Mouse (Mus musculus): Measurements from ENCODE around the gene Adam10. TPM values are rescaled to one million over a fixed set of nuclear protein-coding genes. Genes with fewer than 3 reads are reported as not detected.

The Adam10 gene
- total and polyA plus RNA-seq, 2 experiments from 2014 or later, result 17.2 to 39.6 TPM

- WGBS, result 94% methylated on average over 2 of the region's 2 CpGs
- Histone ChIP-seq H3K4me3 (ENCODE audit: low read depth, low read length) (no peak overlapping the region), H3K27ac (ENCODE audit: low read depth, low read length) (no peak overlapping the region), H3K4me2 (ENCODE audit: low read depth, low read length, poor library complexity, severe bottlenecking) (no peak overlapping the region), H3K4me1 (ENCODE audit: insufficient read depth, low read length) (no peaks in the 10 kb centered on the region), H3K36me3 (ENCODE audit: insufficient read depth, low read length) (peaks cover 2% of the 10 kb centered on the region; the same call in 1 of the 2 replicates), H3K9me3 (ENCODE audit: low read length) (no peaks in the 10 kb centered on the region), H3K27me3 (ENCODE audit: insufficient read depth, low read length) (no peaks in the 10 kb centered on the region), H3K9ac (replicated peaks; ENCODE audit: low read length, poor library complexity, severe bottlenecking) (no peak overlapping the region)
- DNase-seq (ENCODE audit: low spot score) (no peak), ATAC-seq (ENCODE audit: low FRiP score) (no peak)
- TF ChIP-seq CTCF (IDR thresholded peaks at IDR 0.05), result no peak
Measured at GRCm38 (mm10) chr9:70775517-70775916, 96.7 kb downstream of the Adam10 start.

- Histone ChIP-seq H3K27me3 (ENCODE audit: insufficient read depth, low read length) (no peaks in the 10 kb centered on the region), H3K9me3 (ENCODE audit: low read length) (no peaks in the 10 kb centered on the region), H3K9ac (replicated peaks; ENCODE audit: low read length, poor library complexity, severe bottlenecking) (no peak overlapping the region), H3K4me1 (ENCODE audit: insufficient read depth, low read length) (no peaks in the 10 kb centered on the region), H3K4me3 (ENCODE audit: low read depth, low read length) (no peak overlapping the region), H3K4me2 (ENCODE audit: low read depth, low read length, poor library complexity, severe bottlenecking) (no peak overlapping the region), H3K36me3 (ENCODE audit: insufficient read depth, low read length) (0 out of 2 replicates have a peak, but pooled peaks cover 2% of the 10 kb centered on the region), H3K27ac (ENCODE audit: low read depth, low read length) (no peak overlapping the region)
- DNase-seq (ENCODE audit: low spot score) (peak; percentile 24), ATAC-seq (ENCODE audit: low FRiP score) (no peak)
- 77% methylated on average over 3 of the region's 3 CpGs for WGBS
- no peak for TF ChIP-seq CTCF (IDR thresholded peaks at IDR 0.05)
Measured at GRCm38 (mm10) chr9:70782191-70782590, 103.4 kb downstream of the Adam10 start.

- no peak overlapping the region for H3K4me3 ChIP-seq (ENCODE audit: low read depth, low read length)
- no peaks in the 10 kb centered on the region for H3K27me3 ChIP-seq (ENCODE audit: insufficient read depth, low read length)
- H3K4me2 ChIP-seq (ENCODE audit: low read depth, low read length, poor library complexity, severe bottlenecking), result no peak overlapping the region
- no peak for TF ChIP-seq CTCF (IDR thresholded peaks at IDR 0.05)
- no peak overlapping the region for H3K9ac ChIP-seq (replicated peaks; ENCODE audit: low read length, poor library complexity, severe bottlenecking)
- 79% methylated on average over 7 of the region's 7 CpGs for WGBS
- no peak overlapping the region for H3K27ac ChIP-seq (ENCODE audit: low read depth, low read length)
- ATAC-seq (ENCODE audit: low FRiP score) (no peak), DNase-seq (ENCODE audit: low spot score) (no peak)
- no peaks in the 10 kb centered on the region for H3K4me1 ChIP-seq (ENCODE audit: insufficient read depth, low read length)
- no peaks in the 10 kb centered on the region for H3K36me3 ChIP-seq (ENCODE audit: insufficient read depth, low read length)
- no peaks in the 10 kb centered on the region for H3K9me3 ChIP-seq (ENCODE audit: low read length)
Measured at GRCm38 (mm10) chr9:70788705-70789104, 109.9 kb downstream of the Adam10 start.

GRCm38 (mm10) chr9:70790621-70791020 is 111.8 kb downstream of the Adam10 start:
- H3K9ac ChIP-seq (replicated peaks; ENCODE audit: low read length, poor library complexity, severe bottlenecking), result no peak overlapping the region
- DNase-seq (ENCODE audit: low spot score) (no peak), ATAC-seq (ENCODE audit: low FRiP score) (no peak)
- TF ChIP-seq CTCF (IDR thresholded peaks at IDR 0.05), result no peak
- no peaks in the 10 kb centered on the region for H3K4me1 ChIP-seq (ENCODE audit: insufficient read depth, low read length)
- WGBS, result 85% methylated on average over 4 of the region's 4 CpGs
- H3K36me3 ChIP-seq (ENCODE audit: insufficient read depth, low read length), result no peaks in the 10 kb centered on the region
- H3K27me3 ChIP-seq (ENCODE audit: insufficient read depth, low read length), result no peaks in the 10 kb centered on the region
- no peaks in the 10 kb centered on the region for H3K9me3 ChIP-seq (ENCODE audit: low read length)
- no peak overlapping the region for H3K4me3 ChIP-seq (ENCODE audit: low read depth, low read length)
- H3K27ac ChIP-seq (ENCODE audit: low read depth, low read length), result no peak overlapping the region
- H3K4me2 ChIP-seq (ENCODE audit: low read depth, low read length, poor library complexity, severe bottlenecking), result no peak overlapping the region

- Histone ChIP-seq H3K4me3 (ENCODE audit: low read depth, low read length) (no peak overlapping the region), H3K9me3 (ENCODE audit: low read length) (no peaks in the 10 kb centered on the region), H3K9ac (replicated peaks; ENCODE audit: low read length, poor library complexity, severe bottlenecking) (no peak overlapping the region), H3K36me3 (ENCODE audit: insufficient read depth, low read length) (no peaks in the 10 kb centered on the region), H3K4me2 (ENCODE audit: low read depth, low read length, poor library complexity, severe bottlenecking) (no peak overlapping the region), H3K4me1 (ENCODE audit: insufficient read depth, low read length) (no peaks in the 10 kb centered on the region), H3K27ac (ENCODE audit: low read depth, low read length) (no peak overlapping the region), H3K27me3 (ENCODE audit: insufficient read depth, low read length) (no peaks in the 10 kb centered on the region)
- ATAC-seq (ENCODE audit: low FRiP score) (no peak), DNase-seq (ENCODE audit: low spot score) (peak; percentile 18)
- WGBS, result 74% methylated on average over 15 of the region's 15 CpGs
- no peak for TF ChIP-seq CTCF (IDR thresholded peaks at IDR 0.05)
Measured at GRCm38 (mm10) chr9:70794643-70795438, 116.0 kb downstream of the Adam10 start.

- Histone ChIP-seq H3K27me3 (ENCODE audit: insufficient read depth, low read length) (no peaks in the 10 kb centered on the region), H3K4me2 (ENCODE audit: low read depth, low read length, poor library complexity, severe bottlenecking) (no peak overlapping the region), H3K4me1 (ENCODE audit: insufficient read depth, low read length) (0 out of 2 replicates have a peak, but pooled peaks cover 2% of the 10 kb centered on the region), H3K27ac (ENCODE audit: low read depth, low read length) (no peak overlapping the region), H3K9me3 (ENCODE audit: low read length) (no peaks in the 10 kb centered on the region), H3K36me3 (ENCODE audit: insufficient read depth, low read length) (no peaks in the 10 kb centered on the region), H3K4me3 (ENCODE audit: low read depth, low read length) (no peak overlapping the region), H3K9ac (replicated peaks; ENCODE audit: low read length, poor library complexity, severe bottlenecking) (no peak overlapping the region)
- ATAC-seq (ENCODE audit: low FRiP score), result no peak
- DNase-seq (ENCODE audit: low spot score), result no peak
- TF ChIP-seq CTCF (IDR thresholded peaks at IDR 0.05), result no peak
- 64% methylated on average over 2 of the region's 2 CpGs for WGBS
Measured at GRCm38 (mm10) chr9:70795439-70795757, 116.6 kb downstream of the Adam10 start.

Data from midbrain, postnatal 0 days (tissue).